Mouse (Mus musculus) right cerebral cortex, postnatal 25 days (tissue): Measurements from ENCODE around the gene Tax1bp1.
"Not testable (repeated sequence)": the region's sequence is repeated elsewhere in the genome, so short reads cannot be mapped to it uniquely, and the experiment has no call there.

Experiments
- DNase-seq: peaks from one replicate; pipeline ENCODE4 v3.0.0; 2022

Gene Tax1bp1

GRCm38 (mm10) chr6:52713104-52713896, at the start of gene Tax1bp1:
Gene Tax1bp1 (plus strand): TSS chr6:52713729.
- peak; percentile 96 for DNase-seq

- no peak for DNase-seq
Observed at GRCm38 (mm10) chr6:52667641-52668040, 45.9 kb upstream of the Tax1bp1 start.

GRCm38 (mm10) chr6:52669878-52670277, 43.7 kb upstream of the Tax1bp1 start:
- DNase-seq: not testable (repeated sequence)

- no peak for DNase-seq
Observed at GRCm38 (mm10) chr6:52671791-52672190, 41.7 kb upstream of the Tax1bp1 start.

GRCm38 (mm10) chr6:52672539-52672938, 41.0 kb upstream of the Tax1bp1 start:
- DNase-seq: no peak

- no peak for DNase-seq
Observed at GRCm38 (mm10) chr6:52673706-52674105, 39.8 kb upstream of the Tax1bp1 start.

- no peak for DNase-seq
Observed at GRCm38 (mm10) chr6:52674541-52674940, 39.0 kb upstream of the Tax1bp1 start.

- DNase-seq: no peak
Observed at GRCm38 (mm10) chr6:52675222-52675921, 38.2 kb upstream of the Tax1bp1 start.

- not testable (repeated sequence) for DNase-seq
Observed at GRCm38 (mm10) chr6:52677534-52677933, 36.0 kb upstream of the Tax1bp1 start.

- no peak for DNase-seq
Observed at GRCm38 (mm10) chr6:52679565-52679964, 34.0 kb upstream of the Tax1bp1 start.

- DNase-seq: no peak
Observed at GRCm38 (mm10) chr6:52680458-52681032, 33.0 kb upstream of the Tax1bp1 start.

- no peak for DNase-seq
Observed at GRCm38 (mm10) chr6:52681847-52682485, 31.6 kb upstream of the Tax1bp1 start.

- DNase-seq: no peak
Observed at GRCm38 (mm10) chr6:52682607-52683006, 30.9 kb upstream of the Tax1bp1 start.

GRCm38 (mm10) chr6:52686901-52687500, 26.5 kb upstream of the Tax1bp1 start:
- DNase-seq: no peak

- no peak for DNase-seq
Observed at GRCm38 (mm10) chr6:52690365-52690764, 23.2 kb upstream of the Tax1bp1 start.

- no peak for DNase-seq
Observed at GRCm38 (mm10) chr6:52691800-52692199, 21.7 kb upstream of the Tax1bp1 start.

GRCm38 (mm10) chr6:52692451-52693063, 21.0 kb upstream of the Tax1bp1 start:
- no peak for DNase-seq

GRCm38 (mm10) chr6:52697964-52698535, 15.5 kb upstream of the Tax1bp1 start:
- no peak for DNase-seq

- no peak for DNase-seq
Observed at GRCm38 (mm10) chr6:52699050-52699449, 14.5 kb upstream of the Tax1bp1 start.

GRCm38 (mm10) chr6:52699899-52700298, 13.6 kb upstream of the Tax1bp1 start:
- no peak for DNase-seq

GRCm38 (mm10) chr6:52703263-52703662, 10.3 kb upstream of the Tax1bp1 start:
- DNase-seq: no peak

- DNase-seq: no peak
Observed at GRCm38 (mm10) chr6:52705280-52705679, 8.2 kb upstream of the Tax1bp1 start.
